Mouse (Mus musculus): ENCODE measurements at regions not wholly inside any gene's neighbourhood (a gene's known extent, or its start where the extent isn't known, plus 50 kb on each side); places are given as distances from the start of the nearest gene placed in this dataset.
A peak's percentile ranks its signal among the peaks of the same experiment; 100 is the strongest.

GRCm38 (mm10) chr1:155041592-155041991 is 57.8 kb downstream of the Ier5 start:
- no peak for ATAC-seq (ENCODE audit: extremely low read depth, insufficient number of reproducible peaks, low FRiP score, poor library complexity, severe bottlenecking)

- 0 out of 2 replicates have a peak, but pooled peaks have one; percentile 9 for ATAC-seq (ENCODE audit: extremely low read depth, insufficient number of reproducible peaks, low FRiP score, poor library complexity, severe bottlenecking)
Observed at GRCm38 (mm10) chr1:155040939-155041371, 58.5 kb downstream of the Ier5 start.

GRCm38 (mm10) chr1:155040086-155040726 is 59.2 kb downstream of the Ier5 start:
- peak; percentile 69 for ATAC-seq (ENCODE audit: extremely low read depth, insufficient number of reproducible peaks, low FRiP score, poor library complexity, severe bottlenecking)

- peak; percentile 52 for ATAC-seq (ENCODE audit: extremely low read depth, insufficient number of reproducible peaks, low FRiP score, poor library complexity, severe bottlenecking)
Observed at GRCm38 (mm10) chr1:155038631-155039625, 60.5 kb downstream of the Ier5 start.

- ATAC-seq (ENCODE audit: extremely low read depth, insufficient number of reproducible peaks, low FRiP score, poor library complexity, severe bottlenecking), result no peak
Observed at GRCm38 (mm10) chr1:155037479-155037878, 62.0 kb downstream of the Ier5 start.

GRCm38 (mm10) chr1:155030908-155031307 is 68.5 kb downstream of the Ier5 start:
- ATAC-seq (ENCODE audit: extremely low read depth, insufficient number of reproducible peaks, low FRiP score, poor library complexity, severe bottlenecking), result no peak

GRCm38 (mm10) chr1:155029195-155029879 is 70.1 kb downstream of the Ier5 start:
- ATAC-seq (ENCODE audit: extremely low read depth, insufficient number of reproducible peaks, low FRiP score, poor library complexity, severe bottlenecking), result no peak

- no peak for ATAC-seq (ENCODE audit: extremely low read depth, insufficient number of reproducible peaks, low FRiP score, poor library complexity, severe bottlenecking)
Observed at GRCm38 (mm10) chr1:155028735-155029134, 70.7 kb downstream of the Ier5 start.

GRCm38 (mm10) chr1:155028147-155028546 is 71.3 kb downstream of the Ier5 start:
- no peak for ATAC-seq (ENCODE audit: extremely low read depth, insufficient number of reproducible peaks, low FRiP score, poor library complexity, severe bottlenecking)

- ATAC-seq (ENCODE audit: extremely low read depth, insufficient number of reproducible peaks, low FRiP score, poor library complexity, severe bottlenecking), result peak; percentile 89
Observed at GRCm38 (mm10) chr1:155027583-155027982, 71.9 kb downstream of the Ier5 start.

GRCm38 (mm10) chr1:155025862-155026478 is 73.5 kb downstream of the Ier5 start:
- peak; percentile 62 for ATAC-seq (ENCODE audit: extremely low read depth, insufficient number of reproducible peaks, low FRiP score, poor library complexity, severe bottlenecking)

- no peak for ATAC-seq (ENCODE audit: extremely low read depth, insufficient number of reproducible peaks, low FRiP score, poor library complexity, severe bottlenecking)
Observed at GRCm38 (mm10) chr1:155023324-155023723, 76.1 kb downstream of the Ier5 start.

GRCm38 (mm10) chr1:155015669-155016068 is 83.8 kb downstream of the Ier5 start:
- no peak for ATAC-seq (ENCODE audit: extremely low read depth, insufficient number of reproducible peaks, low FRiP score, poor library complexity, severe bottlenecking)

GRCm38 (mm10) chr1:155014944-155015343 is 84.5 kb downstream of the Ier5 start:
- no peak for ATAC-seq (ENCODE audit: extremely low read depth, insufficient number of reproducible peaks, low FRiP score, poor library complexity, severe bottlenecking)

GRCm38 (mm10) chr1:155013784-155014183 is 85.7 kb downstream of the Ier5 start:
- ATAC-seq (ENCODE audit: extremely low read depth, insufficient number of reproducible peaks, low FRiP score, poor library complexity, severe bottlenecking), result peak; percentile 53; the same call in 1 of the 2 replicates

GRCm38 (mm10) chr1:155013361-155013760 is 86.1 kb downstream of the Ier5 start:
- no peak for ATAC-seq (ENCODE audit: extremely low read depth, insufficient number of reproducible peaks, low FRiP score, poor library complexity, severe bottlenecking)

- ATAC-seq (ENCODE audit: extremely low read depth, insufficient number of reproducible peaks, low FRiP score, poor library complexity, severe bottlenecking), result peak; percentile 92
Observed at GRCm38 (mm10) chr1:155006539-155007486, 92.6 kb downstream of the Ier5 start.

- no peak for ATAC-seq (ENCODE audit: extremely low read depth, insufficient number of reproducible peaks, low FRiP score, poor library complexity, severe bottlenecking)
Observed at GRCm38 (mm10) chr1:155006099-155006498, 93.3 kb downstream of the Ier5 start.

Data from neutrophil, adult 5-6 weeks (primary cell).